12 mouse cellular contexts compared by ENCODE assay signal in the genomic region with DNA sequence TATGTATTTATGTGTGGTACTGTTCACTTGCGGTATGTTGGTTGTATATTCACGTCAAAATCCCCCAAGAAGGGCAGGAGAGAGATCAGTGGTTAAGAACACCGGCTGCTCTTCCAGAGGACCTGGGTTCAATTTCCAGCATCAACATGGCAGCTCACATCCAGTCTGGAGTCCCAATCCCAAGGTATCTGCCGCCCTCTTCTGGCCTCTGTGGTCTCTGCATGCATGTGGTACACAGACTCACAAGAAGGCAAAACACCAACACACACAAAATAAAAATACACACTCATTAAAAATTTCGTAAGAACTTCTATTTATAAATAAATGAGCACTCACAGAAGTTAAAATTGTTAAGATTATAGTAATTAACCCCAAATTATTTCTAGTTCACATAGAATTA. TPM values are rescaled to one million over a fixed set of nuclear protein-coding genes. Genes with fewer than 3 reads are reported as not detected.
DNase-seq lines count a peak whose midpoint lies in the region; ATAC-seq and TF ChIP-seq lines count a peak whose summit lies in the region.
"Had no signal": no experiment of that assay in that cellular context is flagged by ENCODE, and none has a peak within 500 bp of the region (broad histone marks: within the 10 kb centered on the region; RNA-seq: fewer than 3 reads in every experiment).

No protein-coding gene starts in this region.

- H3K36me3 ChIP-seq in liver, postnatal 0 days (replicated peaks; ENCODE audit: insufficient read depth, low read length): no peaks in the 10 kb centered on the region
- H3K36me3 ChIP-seq: embryonic facial prominence, embryonic 15.5 days; midbrain, embryonic 12.5 days had no signal

- TF ChIP-seq CTCF in liver, postnatal 0 days (IDR thresholded peaks at IDR 0.05; ENCODE audit: low read depth): peak; percentile 56

- H3K27me3 ChIP-seq in liver, postnatal 0 days (ENCODE audit: insufficient read depth, low read length): 0 out of 2 replicates have a peak, but pooled peaks cover 2% of the 10 kb centered on the region

- DNase-seq in heart, postnatal 4 days: peak; percentile 25
- DNase-seq in heart, adult 9 months (ENCODE audit: low spot score in 2 of 2): no peak
- DNase-seq in 416B (ENCODE audit: low read depth): peak; percentile 49
- peak; percentile 18 for DNase-seq in MEL-GATA-1-ER (ENCODE audit: extremely low read depth, low read depth)
- DNase-seq in liver, postnatal 0 days: no peak
- DNase-seq in urinary bladder, postnatal 25 days (ENCODE audit: low spot score): no peak
- DNase-seq in right cerebral cortex, postnatal 4 days: no peak
- no peak for DNase-seq in embryo, embryonic 11 days

- H3K4me2 ChIP-seq in liver, postnatal 0 days (ENCODE audit: low read depth, low read length): no peak overlapping the region
- H3K4me2 ChIP-seq: embryonic facial prominence, embryonic 15.5 days; midbrain, embryonic 12.5 days had no signal

- H3K9ac ChIP-seq in liver, postnatal 0 days (replicated peaks): no peak overlapping the region
- H3K9ac ChIP-seq: embryonic facial prominence, embryonic 15.5 days; midbrain, embryonic 12.5 days had no signal

- no peaks in the 10 kb centered on the region for H3K9me3 ChIP-seq in liver, postnatal 0 days (ENCODE audit: low read length)
- H3K9me3 ChIP-seq: embryonic facial prominence, embryonic 15.5 days; midbrain, embryonic 12.5 days had no signal

- no peak overlapping the region for H3K27ac ChIP-seq in liver, postnatal 0 days (ENCODE audit: low read depth)
- H3K27ac ChIP-seq: embryonic facial prominence, embryonic 15.5 days; midbrain, embryonic 12.5 days had no signal

- no peak for ATAC-seq in liver, postnatal 0 days

- H3K4me1 ChIP-seq in liver, postnatal 0 days (ENCODE audit: insufficient read depth): no peaks in the 10 kb centered on the region
- H3K4me1 ChIP-seq: embryonic facial prominence, embryonic 15.5 days; midbrain, embryonic 12.5 days had no signal

- TF ChIP-seq EP300 in liver, postnatal 0 days (IDR thresholded peaks at IDR 0.05; ENCODE audit: low read depth): no peak

- H3K4me3 ChIP-seq in liver, postnatal 0 days (ENCODE audit: low read depth, low read length): no peak overlapping the region
- H3K4me3 ChIP-seq: embryonic facial prominence, embryonic 15.5 days; midbrain, embryonic 12.5 days had no signal

- 61% methylated on average over 5 of the region's 5 CpGs for WGBS in liver, postnatal 0 days (ENCODE audit: insufficient replicate concordance)

RNA-seq across cellular contexts. Expression of a gene that starts 5.9 kb away (rescaled TPM):
- under 1 TPM in 1 of 2 experiments, not detected in 1; 0.21 TPM for total RNA-seq in heart, postnatal 4 days (2021)
- 0.37 and 0.54 TPM in 2 replicates for polyA plus RNA-seq in liver, postnatal 0 days (2015; fragmentation: Nextera tagmentation; extraction: Ambion mirVana)
- polyA plus RNA-seq: heart, embryonic 14.5 days; midbrain, embryonic 12.5 days had no signal

RNA-seq across cellular contexts. Expression of a gene that starts 11.3 kb away (rescaled TPM):
- total RNA-seq in heart, postnatal 4 days (2021): 1 to 10 TPM; 2.2 to 2.5 TPM
- 37.2 and 43.0 TPM in 2 replicates for polyA plus RNA-seq in liver, postnatal 0 days (2015; fragmentation: Nextera tagmentation; extraction: Ambion mirVana)
- polyA plus RNA-seq: embryonic facial prominence, embryonic 15.5 days had no signal

RNA-seq across cellular contexts. Expression of a gene that starts 24.5 kb away (rescaled TPM):
- total RNA-seq in heart, postnatal 4 days (2021): not detected
- not detected in 2 replicates for polyA plus RNA-seq in liver, postnatal 0 days (2015; fragmentation: Nextera tagmentation; extraction: Ambion mirVana)
- total RNA-seq: left cerebral cortex, postnatal 14 days had no signal
- polyA plus RNA-seq: embryonic facial prominence, embryonic 15.5 days; heart, embryonic 14.5 days; midbrain, embryonic 12.5 days had no signal

RNA-seq across cellular contexts. Expression of a gene that starts 25.0 kb away (rescaled TPM):
- 1 to 10 TPM; 1.3 to 1.5 TPM for total RNA-seq in heart, postnatal 4 days (2021)
- 29.0 and 35.0 TPM in 2 replicates for polyA plus RNA-seq in liver, postnatal 0 days (2015; fragmentation: Nextera tagmentation; extraction: Ambion mirVana)

RNA-seq across cellular contexts. Expression of a gene that starts 37.2 kb away (rescaled TPM):
- total RNA-seq in heart, postnatal 4 days (2021): 1 to 10 TPM; 2.9 to 3.4 TPM
- 1.9 and 2.0 TPM in 2 replicates for polyA plus RNA-seq in liver, postnatal 0 days (2015; fragmentation: Nextera tagmentation; extraction: Ambion mirVana)

Comparison
In these comparisons a context has a peak if more than half of its experiments do, and no peak if none do; other contexts are left out.
1. DNase-seq: peak in heart, postnatal 4 days (single experiment), 416B (single experiment) and MEL-GATA-1-ER (single experiment); none in heart, adult 9 months (0 of 2), liver, postnatal 0 days (single experiment), urinary bladder, postnatal 25 days (single experiment), right cerebral cortex, postnatal 4 days (single experiment) and embryo, embryonic 11 days (single experiment).